Mouse (Mus musculus) MEL (cell line): ENCODE measurements around the gene Ankmy1. TPM values are rescaled to one million over a fixed set of nuclear protein-coding genes. Genes with fewer than 3 reads are reported as not detected.
A peak's percentile ranks its signal among the peaks of the same experiment; 100 is the strongest.

Experiments
- DNase-seq: peaks from one replicate; pipeline ENCODE4 v3.0.0; 2011; ENCODE audit warnings: low read depth, low spot score
- H3K27ac ChIP-seq: 2 replicates; pipeline ENCODE4 v1.5.1; 2012; ENCODE audit warnings: low read depth, mild to moderate bottlenecking, control low read depth, low read length, moderate library complexity; ENCODE audit not compliant: control insufficient read depth
- H3K27me3 ChIP-seq, 2 experiments: fragments of 150-350 bp in 1 of 2; sonication (generic) in 1 of 2; 2 replicates each; pipeline ENCODE4 v1.6.1; 2012; ENCODE audit warnings: low read length in 2 of 2, mild to moderate bottlenecking in 2 of 2, improper control_type of control experiment in 1 of 2, moderate library complexity in 1 of 2; ENCODE audit not compliant: insufficient read depth in 2 of 2, control insufficient read depth in 1 of 2
- H3K36me3 ChIP-seq, 2 experiments: 2 replicates each; pipeline ENCODE4 v1.6.1; 2012 to 2014; ENCODE audit warnings: low read length in 2 of 2, improper control_type of control experiment in 1 of 2, inconsistent platforms in 1 of 2, mild to moderate bottlenecking in 1 of 2; ENCODE audit not compliant: insufficient read depth in 2 of 2, control insufficient read depth in 1 of 2
- H3K4me1 ChIP-seq, 2 experiments: fragments of 150-350 bp in 1 of 2; sonication (generic) in 1 of 2; 2 replicates each; pipeline ENCODE4 v1.6.1; 2012; ENCODE audit warnings: low read length in 2 of 2, improper control_type of control experiment in 1 of 2, mild to moderate bottlenecking in 1 of 2; ENCODE audit not compliant: insufficient read depth in 2 of 2, control insufficient read depth in 1 of 2
- H3K4me3 ChIP-seq, 2 experiments: fragments of 150-350 bp in 1 of 2; sonication (generic) in 1 of 2; 2 replicates each; pipeline ENCODE4 v1.5.1; 2012; ENCODE audit warnings: low read depth in 2 of 2, low read length in 2 of 2, mild to moderate bottlenecking in 2 of 2, moderate library complexity in 2 of 2, control low read depth in 1 of 2, improper control_type of control experiment in 1 of 2; ENCODE audit not compliant: control insufficient read depth in 1 of 2, insufficient read depth in 1 of 2
- H3K79me2 ChIP-seq: 2 replicates; pipeline ENCODE4 v1.6.1; 2012; ENCODE audit warnings: mild to moderate bottlenecking, low read length, moderate library complexity; ENCODE audit not compliant: control insufficient read depth, poor library complexity, insufficient read depth
- H3K9ac ChIP-seq: 2 replicates; pipeline ENCODE4 v1.6.1; 2012; ENCODE audit warnings: low read depth, mild to moderate bottlenecking, control low read depth, low read length, moderate library complexity; ENCODE audit not compliant: control insufficient read depth, poor library complexity, severe bottlenecking
- H3K9me3 ChIP-seq: fragments of 150-350 bp; sonication (generic); replicated peaks from 2 replicates; pipeline ENCODE4 v1.6.1; 2012; ENCODE audit warnings: mild to moderate bottlenecking, low read length, improper control_type of control experiment, moderate library complexity; ENCODE audit not compliant: insufficient read depth
- BHLHE40 ChIP-seq: IDR thresholded peaks from 2 replicates; pipeline ENCODE4 v1.6.1; 2012; ENCODE audit warnings: low read depth, mild to moderate bottlenecking, inconsistent platforms, low read length, improper control_type of control experiment, borderline replicate concordance
- CHD2 ChIP-seq: IDR thresholded peaks from 2 replicates; pipeline ENCODE4 v1.6.1; 2011; ENCODE audit warnings: low read length, improper control_type of control experiment
- CTCF ChIP-seq, 3 experiments: IDR thresholded peaks in 2 of 3; conservative IDR thresholded peaks in 1 of 3; 2 replicates each; pipeline ENCODE4 v1.5.1; 2011 to 2012; ENCODE audit warnings: low read length in 3 of 3, low read depth in 2 of 3, mild to moderate bottlenecking in 2 of 3, improper control_type of control experiment in 1 of 3, inconsistent platforms in 1 of 3, mixed read lengths in 1 of 3, moderate library complexity in 1 of 3; ENCODE audit not compliant: control insufficient read depth in 1 of 3, insufficient read depth in 1 of 3, poor library complexity in 1 of 3, severe bottlenecking in 1 of 3
- E2F4 ChIP-seq: IDR thresholded peaks from 2 replicates; pipeline ENCODE4 v1.6.1; 2011; ENCODE audit warnings: low read depth, low read length, improper control_type of control experiment, borderline replicate concordance
- ELF1 ChIP-seq: IDR thresholded peaks from 2 replicates; pipeline ENCODE4 v1.6.1; 2014; ENCODE audit warnings: low read depth, mild to moderate bottlenecking, inconsistent platforms, low read length, improper control_type of control experiment, moderate library complexity
- EP300 ChIP-seq, 2 experiments: IDR thresholded peaks; 2 replicates each; pipeline ENCODE4 v1.6.1; 2011; ENCODE audit warnings: improper control_type of control experiment in 2 of 2, low read length in 2 of 2, low read depth in 1 of 2, mild to moderate bottlenecking in 1 of 2
- GABPA ChIP-seq: IDR thresholded peaks from 2 replicates; pipeline ENCODE4 v1.6.1; 2012; ENCODE audit warnings: low read depth, mild to moderate bottlenecking, inconsistent platforms, low read length, improper control_type of control experiment, moderate library complexity
- GATA1 ChIP-seq: IDR thresholded peaks from 2 replicates; pipeline ENCODE4 v1.6.1; 2011; ENCODE audit warnings: low read depth, low read length, improper control_type of control experiment
- HCFC1 ChIP-seq: IDR thresholded peaks from 2 replicates; pipeline ENCODE4 v1.6.1; 2012; ENCODE audit warnings: low read depth, mild to moderate bottlenecking, inconsistent platforms, low read length, improper control_type of control experiment, moderate library complexity
- JUND ChIP-seq: IDR thresholded peaks from 2 replicates; pipeline ENCODE4 v1.6.1; 2011; ENCODE audit warnings: low read depth, mild to moderate bottlenecking, improper control_type of control experiment, low read length
- KAT2A ChIP-seq: conservative IDR thresholded peaks from 2 replicates; pipeline ENCODE4 v1.6.1; 2012; ENCODE audit warnings: low read depth, low read length, improper control_type of control experiment, inconsistent platforms
- MAFK ChIP-seq: IDR thresholded peaks from 2 replicates; pipeline ENCODE4 v1.6.1; 2011; ENCODE audit warnings: low read depth, mild to moderate bottlenecking, low read length, improper control_type of control experiment, borderline replicate concordance
- MAX ChIP-seq: IDR thresholded peaks from 2 replicates; pipeline ENCODE4 v1.6.1; 2011; ENCODE audit warnings: low read length, improper control_type of control experiment
- MAZ ChIP-seq: IDR thresholded peaks from 2 replicates; pipeline ENCODE4 v1.6.1; 2012; ENCODE audit warnings: low read depth, mild to moderate bottlenecking, inconsistent platforms, low read length, improper control_type of control experiment
- MEF2A ChIP-seq: IDR thresholded peaks from 2 replicates; pipeline ENCODE4 v1.6.1; 2014; ENCODE audit warnings: low read depth, mild to moderate bottlenecking, inconsistent platforms, low read length, improper control_type of control experiment; ENCODE audit not compliant: poor library complexity, insufficient replicate concordance, severe bottlenecking; ENCODE audit errors: extremely low read depth
- MXI1 ChIP-seq: IDR thresholded peaks from 2 replicates; pipeline ENCODE4 v1.6.1; 2011; ENCODE audit warnings: mild to moderate bottlenecking, low read depth, low read length, improper control_type of control experiment
- MYB ChIP-seq: IDR thresholded peaks from 2 replicates; pipeline ENCODE4 v1.6.1; 2011; ENCODE audit warnings: mild to moderate bottlenecking, low read depth, low read length, improper control_type of control experiment
- MYC ChIP-seq: IDR thresholded peaks from 2 replicates; pipeline ENCODE4 v1.6.1; 2011; ENCODE audit warnings: low read depth, mild to moderate bottlenecking, low read length, improper control_type of control experiment, moderate library complexity
- NELFE ChIP-seq: IDR thresholded peaks from 2 replicates; pipeline ENCODE4 v1.6.1; 2011; ENCODE audit warnings: low read depth, low read length, improper control_type of control experiment
- NRF1 ChIP-seq: IDR thresholded peaks from 2 replicates; pipeline ENCODE4 v1.6.1; 2014; ENCODE audit warnings: low read depth, mild to moderate bottlenecking, inconsistent platforms, low read length, improper control_type of control experiment, moderate library complexity; ENCODE audit not compliant: poor library complexity, insufficient read depth, severe bottlenecking
- POLR2A ChIP-seq, 2 experiments: IDR thresholded peaks; 2 replicates each; pipeline ENCODE4 v1.6.1; 2011 to 2012; ENCODE audit warnings: low read length in 2 of 2, mild to moderate bottlenecking in 2 of 2, control low read depth in 1 of 2, improper control_type of control experiment in 1 of 2, low read depth in 1 of 2, moderate library complexity in 1 of 2; ENCODE audit not compliant: control insufficient read depth in 1 of 2, insufficient read depth in 1 of 2, poor library complexity in 1 of 2
- POLR2AphosphoS2 ChIP-seq: IDR thresholded peaks from 2 replicates; pipeline ENCODE4 v1.6.1; 2011; ENCODE audit warnings: low read length, improper control_type of control experiment
- RAD21 ChIP-seq: IDR thresholded peaks from 2 replicates; pipeline ENCODE4 v1.6.1; 2011; ENCODE audit warnings: mild to moderate bottlenecking, low read depth, low read length, improper control_type of control experiment
- RCOR1 ChIP-seq: IDR thresholded peaks from 2 replicates; pipeline ENCODE4 v1.6.1; 2012; ENCODE audit warnings: low read depth, mild to moderate bottlenecking, inconsistent platforms, low read length, improper control_type of control experiment
- SIN3A ChIP-seq: IDR thresholded peaks from 2 replicates; pipeline ENCODE4 v1.6.1; 2012; ENCODE audit warnings: low read length, improper control_type of control experiment, inconsistent platforms
- SMC3 ChIP-seq: IDR thresholded peaks from 2 replicates; pipeline ENCODE4 v1.6.1; 2011; ENCODE audit warnings: low read depth, low read length, improper control_type of control experiment
- TAL1 ChIP-seq: IDR thresholded peaks from 2 replicates; pipeline ENCODE4 v1.6.1; 2012; ENCODE audit warnings: mild to moderate bottlenecking, inconsistent platforms, low read length, moderate library complexity, mixed read lengths
- TBP ChIP-seq: IDR thresholded peaks from 2 replicates; pipeline ENCODE4 v1.8.0; 2011; ENCODE audit warnings: low read depth, low read length, improper control_type of control experiment
- TCF12 ChIP-seq: IDR thresholded peaks from 2 replicates; pipeline ENCODE4 v1.6.1; 2014; ENCODE audit warnings: low read depth, mild to moderate bottlenecking, inconsistent platforms, low read length, improper control_type of control experiment, moderate library complexity
- UBTF ChIP-seq: IDR thresholded peaks from 2 replicates; pipeline ENCODE4 v1.6.1; 2012; ENCODE audit warnings: low read depth, mild to moderate bottlenecking, inconsistent platforms, low read length, improper control_type of control experiment, moderate library complexity, borderline replicate concordance; ENCODE audit not compliant: insufficient read depth
- USF1 ChIP-seq: IDR thresholded peaks from 2 replicates; pipeline ENCODE4 v1.6.1; 2014; ENCODE audit warnings: low read depth, mild to moderate bottlenecking, inconsistent platforms, low read length, improper control_type of control experiment, moderate library complexity
- USF2 ChIP-seq, 2 experiments: IDR thresholded peaks; 2 replicates each; pipeline ENCODE4 v1.6.1; 2011 to 2012; ENCODE audit warnings: improper control_type of control experiment in 2 of 2, low read length in 2 of 2, borderline replicate concordance in 1 of 2, inconsistent platforms in 1 of 2, low read depth in 1 of 2, mild to moderate bottlenecking in 1 of 2; ENCODE audit not compliant: insufficient read depth in 1 of 2
- ZC3H11A ChIP-seq: IDR thresholded peaks from 2 replicates; pipeline ENCODE4 v1.6.1; 2012; ENCODE audit warnings: low read depth, mild to moderate bottlenecking, inconsistent platforms, low read length, improper control_type of control experiment
- ZKSCAN1 ChIP-seq: IDR thresholded peaks from 2 replicates; pipeline ENCODE4 v1.6.1; 2012; ENCODE audit warnings: low read depth, mild to moderate bottlenecking, inconsistent platforms, low read length, improper control_type of control experiment, moderate library complexity
- ZMIZ1 ChIP-seq: IDR thresholded peaks from 2 replicates; pipeline ENCODE4 v1.6.1; 2012; ENCODE audit warnings: low read depth, mild to moderate bottlenecking, inconsistent platforms, low read length, improper control_type of control experiment, moderate library complexity
- ZNF384 ChIP-seq: IDR thresholded peaks from 2 replicates; pipeline ENCODE4 v1.6.1; 2012; ENCODE audit warnings: low read depth, mild to moderate bottlenecking, inconsistent platforms, low read length, improper control_type of control experiment
- polyA plus RNA-seq, 2 experiments: library from polyadenylated mRNA; stranded (reverse) in 1 of 2; unstranded in 1 of 2; fragments of >175 nt in 1 of 2; fragments of >200 nt in 1 of 2; gene quantifications; 2 replicates each; pipeline versions ENCODE4 v1.2.1 to v1.2.4; 2012; ENCODE audit warnings: low replicate concordance in 2 of 2, low read depth in 1 of 2; ENCODE audit not compliant: insufficient read length in 2 of 2, insufficient read depth in 1 of 2, missing spikeins in 1 of 2
- total RNA-seq: library from RNA; depleted of rRNA; stranded (reverse); fragments of 300-350 nt; gene quantifications from 2 replicates; pipeline ENCODE4 v1.2.3, GENCODE M21; 2012

Ankmy1 gene
- total and polyA plus RNA-seq, 3 experiments = 0.08 TPM; not detected in 2

- H3K36me3 ChIP-seq = peaks cover 0 to 25% of the 10 kb centered on the region in 2 experiments; a peak in 3 of 4 replicates
- peaks cover 31% of the 10 kb centered on the region for H3K79me2 ChIP-seq
- H3K4me1 ChIP-seq = peaks cover 13 to 40% of the 10 kb centered on the region in 2 experiments
- no peaks in the 10 kb centered on the region for H3K9me3 ChIP-seq
- peak overlapping the region; percentile 32 for H3K27ac ChIP-seq
- H3K4me3 ChIP-seq = peak overlapping the region; percentile 72 to 86
- no peaks in the 10 kb centered on the region for H3K27me3 ChIP-seq
- peak overlapping the region; percentile 87 for H3K9ac ChIP-seq
- peak; percentile 69 for DNase-seq
- no peak for TF ChIP-seq MEF2A
- TF ChIP-seq ZNF384 = no peak
- no peak for TF ChIP-seq USF2 (IDR thresholded peaks at IDR 0.05; ENCODE audit: borderline replicate concordance in 1 of 2, insufficient read depth in 1 of 2, low read depth in 1 of 2, low read length in 2 of 2)
- TF ChIP-seq USF1 = no peak
- no peak for TF ChIP-seq POLR2AphosphoS2
- TF ChIP-seq EP300 (IDR thresholded peaks at IDR 0.05; ENCODE audit: low read depth in 1 of 2, low read length in 2 of 2) = no peak
- TF ChIP-seq POLR2A (IDR thresholded peaks at IDR 0.05; ENCODE audit: control insufficient read depth in 1 of 2, insufficient read depth in 1 of 2, low read depth in 1 of 2, low read length in 2 of 2, poor library complexity in 1 of 2) = 0 out of 4 replicates have a peak, but pooled peaks have one; percentile 16 to 61
- TF ChIP-seq MYB = no peak
- TF ChIP-seq MAFK = no peak
- no peak for TF ChIP-seq GABPA
- TF ChIP-seq MXI1 = peak; percentile 35; the same call in 1 of the 2 replicates
- TF ChIP-seq CHD2 = no peak
- no peak for TF ChIP-seq ZC3H11A
- TF ChIP-seq NRF1 = peak; percentile 34; the same call in 1 of the 2 replicates
- no peak for TF ChIP-seq MYC
- no peak for TF ChIP-seq JUND
- TF ChIP-seq CTCF (IDR thresholded peaks at IDR 0.05 in 2 of 3, conservative IDR thresholded peaks at IDR 0.05 in 1 of 3; ENCODE audit: control insufficient read depth in 1 of 3, insufficient read depth in 1 of 3, low read depth in 2 of 3, low read length in 3 of 3, poor library complexity in 1 of 3, severe bottlenecking in 1 of 3) = no peak
- no peak for TF ChIP-seq BHLHE40
- TF ChIP-seq RAD21 = no peak
- TF ChIP-seq TAL1 = no peak
- no peak for TF ChIP-seq E2F4
- TF ChIP-seq ZMIZ1 = no peak
- no peak for TF ChIP-seq ELF1
- TF ChIP-seq SMC3 = no peak
- TF ChIP-seq TCF12 = no peak
- TF ChIP-seq NELFE = 0 out of 2 replicates have a peak, but pooled peaks have one; percentile 29
- no peak for TF ChIP-seq KAT2A
- no peak for TF ChIP-seq RCOR1
- TF ChIP-seq HCFC1 = no peak
- TF ChIP-seq MAX = 0 out of 2 replicates have a peak, but pooled peaks have one; percentile 7
- no peak for TF ChIP-seq ZKSCAN1
- no peak for TF ChIP-seq SIN3A
- TF ChIP-seq MAZ = no peak
- TF ChIP-seq GATA1 = no peak
- TF ChIP-seq TBP = no peak
- peak; percentile 8; the same call in 1 of the 2 replicates for TF ChIP-seq UBTF
These were observed 8.4 kb upstream of the Ankmy1 start for GRCm38 (mm10) chr1:92910925-92911720.
